Mouse (Mus musculus): ENCODE measurements around the gene Gm30191. TPM values are rescaled to one million over a fixed set of nuclear protein-coding genes. Genes with fewer than 3 reads are reported as not detected.
A peak's percentile ranks its signal among the peaks of the same experiment; 100 is the strongest.

Gene Gm30191
- polyA plus RNA-seq, 1 experiment = not detected

DNA sequence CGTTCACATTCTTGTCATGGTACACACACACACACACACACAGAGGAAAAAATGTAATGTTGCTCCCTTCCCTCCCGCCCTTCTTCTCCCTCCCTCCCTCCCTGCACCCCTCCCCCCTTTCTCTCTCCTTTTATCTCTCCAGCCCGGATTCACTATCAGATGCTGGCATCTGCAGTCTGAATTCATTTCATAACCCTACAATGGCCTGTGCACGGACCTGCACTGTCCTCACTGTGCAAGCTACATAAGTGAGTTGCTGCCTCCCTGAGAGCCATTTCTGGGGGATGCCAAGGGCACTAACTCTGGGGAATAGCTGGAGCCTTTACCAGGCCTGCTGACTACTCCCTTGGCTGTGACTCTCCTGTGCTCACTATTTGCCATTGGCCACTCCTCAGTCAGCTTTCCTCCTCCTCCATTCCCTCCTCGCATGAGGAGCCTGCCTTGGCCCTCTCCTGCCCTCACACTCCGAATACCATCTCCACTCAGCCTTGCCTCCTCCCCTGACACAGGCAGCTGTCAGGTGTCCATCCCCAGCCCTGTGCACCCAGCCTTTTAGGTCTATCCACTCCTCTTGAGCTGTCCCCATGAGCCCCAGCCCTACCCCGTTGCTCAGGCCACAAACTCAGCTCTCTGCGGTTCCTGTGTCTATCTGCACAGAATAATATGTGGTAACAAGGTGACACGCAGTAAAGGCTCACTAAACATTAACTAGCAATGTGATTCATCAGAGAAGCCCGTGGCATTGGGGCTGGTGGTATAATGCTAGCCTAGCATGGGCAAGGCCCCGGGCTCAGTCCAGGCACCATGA lies 23.7 kb upstream of the Gm30191 start:
- Histone ChIP-seq H3K4me1 (ENCODE audit: control insufficient read depth, insufficient read depth, low read length) (no peaks in the 10 kb centered on the region), H3K36me3 (ENCODE audit: control insufficient read depth, insufficient read depth, low read length, poor library complexity, severe bottlenecking) (no peaks in the 10 kb centered on the region), H3K4me3 (ENCODE audit: low read depth, low read length) (no peak overlapping the region), H3K9ac (ENCODE audit: low read depth, poor library complexity, severe bottlenecking) (no peak overlapping the region), H3K9me3 (replicated peaks; ENCODE audit: control insufficient read depth, insufficient read depth, low read length, poor library complexity, severe bottlenecking) (no peaks in the 10 kb centered on the region), H3K27me3 (ENCODE audit: control insufficient read depth, insufficient read depth, low read length, poor library complexity, severe bottlenecking) (no peaks in the 10 kb centered on the region), H3K27ac (ENCODE audit: insufficient read depth, low read length) (no peak overlapping the region)
- TF ChIP-seq POLR2A (IDR thresholded peaks at IDR 0.05; ENCODE audit: insufficient read depth, low read length) = no peak
- TF ChIP-seq CTCF (IDR thresholded peaks at IDR 0.05; ENCODE audit: low read depth, low read length) = no peak
- TF ChIP-seq EP300 (IDR thresholded peaks at IDR 0.05; ENCODE audit: insufficient read depth, low read depth, low read length) = no peak

DNA sequence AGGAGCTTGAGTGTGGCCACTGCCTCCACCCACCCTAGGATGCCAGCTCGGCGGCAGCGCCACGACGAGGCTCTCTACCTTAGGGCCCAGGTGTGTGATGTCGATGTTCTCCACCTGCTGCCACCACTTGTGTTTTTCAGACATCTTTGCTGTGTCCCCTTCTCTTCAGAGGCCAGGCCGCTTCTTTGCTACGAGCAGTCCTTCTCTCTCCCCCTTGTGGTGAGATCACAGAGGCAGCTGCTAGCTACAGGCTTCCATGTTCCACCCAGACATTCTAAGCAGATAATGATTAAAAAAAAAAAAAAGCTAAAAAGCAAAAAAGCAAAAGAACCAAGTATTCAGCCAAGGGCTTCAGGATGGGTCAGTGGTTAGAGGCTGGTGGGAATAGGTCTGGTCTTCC lies 19.5 kb upstream of the Gm30191 start, which contains the start of gene Catsper4:
Gene Catsper4, minus strand, starts transcription at position 190 of the 400 bp plus-strand sequence.
- Histone ChIP-seq H3K4me3 (ENCODE audit: low read depth, low read length) (no peak within 1 kb of the TSS), H3K27ac (ENCODE audit: insufficient read depth, low read length) (no peak within 1 kb of the TSS), H3K4me1 (ENCODE audit: control insufficient read depth, insufficient read depth, low read length) (no peaks in the 10 kb centered on the region), H3K36me3 (ENCODE audit: control insufficient read depth, insufficient read depth, low read length, poor library complexity, severe bottlenecking) (no peaks in the 10 kb centered on the region), H3K9ac (ENCODE audit: low read depth, poor library complexity, severe bottlenecking) (no peak within 1 kb of the TSS), H3K9me3 (replicated peaks; ENCODE audit: control insufficient read depth, insufficient read depth, low read length, poor library complexity, severe bottlenecking) (no peaks in the 10 kb centered on the region), H3K27me3 (ENCODE audit: control insufficient read depth, insufficient read depth, low read length, poor library complexity, severe bottlenecking) (no peaks in the 10 kb centered on the region)
- TF ChIP-seq EP300 (IDR thresholded peaks at IDR 0.05; ENCODE audit: insufficient read depth, low read depth, low read length) (no peak), POLR2A (IDR thresholded peaks at IDR 0.05; ENCODE audit: insufficient read depth, low read length) (no peak), CTCF (IDR thresholded peaks at IDR 0.05; ENCODE audit: low read depth, low read length) (no peak)

DNA sequence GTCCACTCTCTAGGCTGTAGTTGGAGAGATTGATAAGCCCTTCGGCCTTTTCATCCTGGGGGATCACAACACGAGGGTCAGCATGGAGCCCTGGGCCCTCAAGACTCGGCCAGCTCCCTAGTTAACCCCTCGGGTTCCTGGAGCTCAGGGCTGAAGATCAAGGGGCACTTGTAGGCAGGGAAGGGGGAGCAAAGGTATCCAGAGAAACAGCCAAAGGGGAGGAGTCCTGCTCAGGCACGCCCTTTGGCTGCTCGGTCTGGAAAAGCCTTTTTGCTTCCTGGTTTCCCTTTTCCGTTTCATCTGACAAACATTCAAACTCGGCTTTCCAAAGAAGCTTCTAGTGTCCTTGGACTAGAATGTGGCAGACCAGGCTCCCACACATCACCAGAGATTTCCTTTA lies 16.3 kb upstream of the Gm30191 start:
- Histone ChIP-seq H3K36me3 (ENCODE audit: control insufficient read depth, insufficient read depth, low read length, poor library complexity, severe bottlenecking) (no peaks in the 10 kb centered on the region), H3K4me1 (ENCODE audit: control insufficient read depth, insufficient read depth, low read length) (no peaks in the 10 kb centered on the region), H3K4me3 (ENCODE audit: low read depth, low read length) (no peak overlapping the region), H3K27ac (ENCODE audit: insufficient read depth, low read length) (no peak overlapping the region), H3K9me3 (replicated peaks; ENCODE audit: control insufficient read depth, insufficient read depth, low read length, poor library complexity, severe bottlenecking) (no peaks in the 10 kb centered on the region), H3K9ac (ENCODE audit: low read depth, poor library complexity, severe bottlenecking) (no peak overlapping the region), H3K27me3 (ENCODE audit: control insufficient read depth, insufficient read depth, low read length, poor library complexity, severe bottlenecking) (no peaks in the 10 kb centered on the region)
- TF ChIP-seq POLR2A (IDR thresholded peaks at IDR 0.05; ENCODE audit: insufficient read depth, low read length) = no peak
- TF ChIP-seq EP300 (IDR thresholded peaks at IDR 0.05; ENCODE audit: insufficient read depth, low read depth, low read length) = no peak
- TF ChIP-seq CTCF (IDR thresholded peaks at IDR 0.05; ENCODE audit: low read depth, low read length) = no peak

DNA sequence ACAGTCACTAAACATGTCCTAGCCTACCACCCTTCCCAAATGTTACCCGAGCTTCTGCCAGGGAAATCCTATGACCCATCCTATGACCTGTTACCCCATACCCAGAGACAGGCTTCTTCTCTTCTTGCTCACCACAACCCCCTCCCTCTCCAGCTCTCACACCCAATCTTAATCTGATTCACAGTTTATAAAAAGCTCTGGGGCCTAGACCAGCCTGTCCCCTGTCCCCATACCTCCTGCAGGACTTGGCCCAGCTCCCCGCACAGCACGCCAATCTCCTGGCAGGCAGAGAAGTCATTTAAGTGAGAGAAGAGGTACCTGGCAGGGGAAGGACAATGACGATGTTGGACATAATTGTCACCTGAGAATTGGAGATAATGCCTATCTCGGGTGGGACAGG lies 11.9 kb upstream of the Gm30191 start:
- no peak overlapping the region for H3K27ac ChIP-seq (ENCODE audit: insufficient read depth, low read length)
- no peaks in the 10 kb centered on the region for H3K9me3 ChIP-seq (replicated peaks; ENCODE audit: control insufficient read depth, insufficient read depth, low read length, poor library complexity, severe bottlenecking)
- H3K9ac ChIP-seq (ENCODE audit: low read depth, poor library complexity, severe bottlenecking) = no peak overlapping the region
- no peaks in the 10 kb centered on the region for H3K36me3 ChIP-seq (ENCODE audit: control insufficient read depth, insufficient read depth, low read length, poor library complexity, severe bottlenecking)
- no peak for TF ChIP-seq EP300 (IDR thresholded peaks at IDR 0.05; ENCODE audit: insufficient read depth, low read depth, low read length)
- no peak for TF ChIP-seq CTCF (IDR thresholded peaks at IDR 0.05; ENCODE audit: low read depth, low read length)
- TF ChIP-seq POLR2A (IDR thresholded peaks at IDR 0.05; ENCODE audit: insufficient read depth, low read length) = no peak
- no peak overlapping the region for H3K4me3 ChIP-seq (ENCODE audit: low read depth, low read length)
- H3K4me1 ChIP-seq (ENCODE audit: control insufficient read depth, insufficient read depth, low read length) = peaks cover 5% of the 10 kb centered on the region
- H3K27me3 ChIP-seq (ENCODE audit: control insufficient read depth, insufficient read depth, low read length, poor library complexity, severe bottlenecking) = no peaks in the 10 kb centered on the region

DNA sequence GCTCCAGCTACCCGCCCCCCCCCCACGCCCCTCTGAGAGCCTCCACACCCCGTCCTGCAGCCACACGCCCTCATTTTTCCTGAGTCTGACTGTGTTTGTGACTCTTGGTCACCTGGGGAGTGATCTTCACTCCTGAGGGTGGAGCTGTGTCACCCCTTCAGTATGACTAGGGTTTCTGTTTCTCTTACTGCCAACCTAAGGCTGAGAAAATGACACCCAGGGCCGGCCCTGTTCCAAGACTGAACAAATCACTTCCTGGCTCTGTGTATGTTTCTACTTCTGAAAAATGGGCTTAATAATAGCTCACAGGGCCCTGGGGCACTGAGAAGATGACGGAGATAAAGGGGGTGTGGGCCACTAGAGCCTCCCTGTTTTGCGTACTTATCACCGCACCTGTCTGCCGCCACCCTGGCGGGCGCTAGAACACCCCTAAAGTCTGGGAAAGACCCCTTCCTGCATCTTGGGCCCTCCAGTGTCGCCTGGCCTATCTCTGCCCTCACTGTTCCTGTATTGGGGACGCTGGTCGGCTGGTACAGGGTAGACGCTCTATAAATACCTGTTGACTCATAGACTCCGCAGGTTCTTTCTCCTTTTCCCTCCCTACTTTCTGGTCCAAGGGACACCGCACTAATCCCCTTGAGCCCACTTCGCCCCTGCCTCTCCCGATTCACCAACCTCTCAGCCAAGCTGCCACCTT lies 9.0 kb upstream of the Gm30191 start:
- peak overlapping the region; percentile 39 for H3K9ac ChIP-seq (ENCODE audit: low read depth, poor library complexity, severe bottlenecking)
- H3K36me3 ChIP-seq (ENCODE audit: control insufficient read depth, insufficient read depth, low read length, poor library complexity, severe bottlenecking) = no peaks in the 10 kb centered on the region
- no peaks in the 10 kb centered on the region for H3K27me3 ChIP-seq (ENCODE audit: control insufficient read depth, insufficient read depth, low read length, poor library complexity, severe bottlenecking)
- H3K4me1 ChIP-seq (ENCODE audit: control insufficient read depth, insufficient read depth, low read length) = peaks cover 5% of the 10 kb centered on the region
- H3K4me3 ChIP-seq (ENCODE audit: low read depth, low read length) = peak overlapping the region; percentile 72
- TF ChIP-seq POLR2A (IDR thresholded peaks at IDR 0.05; ENCODE audit: insufficient read depth, low read length) = no peak
- TF ChIP-seq EP300 (IDR thresholded peaks at IDR 0.05; ENCODE audit: insufficient read depth, low read depth, low read length) = no peak
- no peak for TF ChIP-seq CTCF (IDR thresholded peaks at IDR 0.05; ENCODE audit: low read depth, low read length)
- no peaks in the 10 kb centered on the region for H3K9me3 ChIP-seq (replicated peaks; ENCODE audit: control insufficient read depth, insufficient read depth, low read length, poor library complexity, severe bottlenecking)
- no peak overlapping the region for H3K27ac ChIP-seq (ENCODE audit: insufficient read depth, low read length)

DNA sequence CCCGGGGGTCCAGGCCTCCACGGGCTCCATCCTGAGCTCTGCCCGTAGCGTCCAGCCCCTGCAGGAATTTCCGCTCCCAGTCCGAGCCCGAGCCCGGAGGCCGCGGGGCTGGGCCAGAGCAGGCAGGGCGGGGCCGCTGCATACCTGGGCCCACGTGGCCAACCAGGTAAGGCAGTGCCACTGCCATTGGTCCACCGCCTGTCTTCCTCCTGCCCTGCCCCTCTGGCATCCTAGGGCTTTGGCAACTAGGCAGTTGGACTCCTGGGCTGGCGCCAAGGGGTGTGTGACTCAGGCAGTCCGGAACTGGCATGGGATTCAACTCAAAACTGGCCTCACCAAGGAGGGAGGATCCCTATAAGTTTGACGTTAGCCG lies 8.5 kb upstream of the Gm30191 start, which contains the start of gene Cnksr1:
Gene Cnksr1, minus strand, starts transcription at position 121 of the 373 bp plus-strand sequence.
- TF ChIP-seq EP300 (IDR thresholded peaks at IDR 0.05; ENCODE audit: insufficient read depth, low read depth, low read length) = no peak
- no peak for TF ChIP-seq CTCF (IDR thresholded peaks at IDR 0.05; ENCODE audit: low read depth, low read length)
- no peak for TF ChIP-seq POLR2A (IDR thresholded peaks at IDR 0.05; ENCODE audit: insufficient read depth, low read length)
- Histone ChIP-seq H3K4me1 (ENCODE audit: control insufficient read depth, insufficient read depth, low read length) (peaks cover 5% of the 10 kb centered on the region), H3K36me3 (ENCODE audit: control insufficient read depth, insufficient read depth, low read length, poor library complexity, severe bottlenecking) (no peaks in the 10 kb centered on the region), H3K9me3 (replicated peaks; ENCODE audit: control insufficient read depth, insufficient read depth, low read length, poor library complexity, severe bottlenecking) (no peaks in the 10 kb centered on the region), H3K9ac (ENCODE audit: low read depth, poor library complexity, severe bottlenecking) (peak within 1 kb of the TSS; percentile 39), H3K4me3 (ENCODE audit: low read depth, low read length) (peak within 1 kb of the TSS; percentile 72), H3K27me3 (ENCODE audit: control insufficient read depth, insufficient read depth, low read length, poor library complexity, severe bottlenecking) (no peaks in the 10 kb centered on the region), H3K27ac (ENCODE audit: insufficient read depth, low read length) (no peak within 1 kb of the TSS)

All from ES-Bruce4 (cell line).